Mouse (Mus musculus) cortical plate, adult 2 months (tissue): ENCODE results near the gene Fzd1.

Experiments used
- CTCF ChIP-seq: fragments of 200-500 bp; IDR thresholded peaks from 2 replicates; pipeline ENCODE4 v1.5.1; 2011; ENCODE audit warnings: mild to moderate bottlenecking, control low read depth, low read length; ENCODE audit not compliant: insufficient read depth; ENCODE audit errors: extremely low read depth
- POLR2A ChIP-seq: fragments of 200-500 bp; IDR thresholded peaks from 2 replicates; pipeline ENCODE4 v1.6.1; 2011; ENCODE audit warnings: mild to moderate bottlenecking, low read length, control low read depth; ENCODE audit not compliant: insufficient read depth; ENCODE audit errors: extremely low read depth

GRCm38 (mm10) chr5:4733239-4733638, 24.6 kb downstream of the Fzd1 start:
- TF ChIP-seq POLR2A (no peak), CTCF (no peak)
